Mouse (Mus musculus) midbrain, embryonic 10.5 days (tissue): Measurements from ENCODE around the gene Isg20l2. TPM values are rescaled to one million over a fixed set of nuclear protein-coding genes. Genes with fewer than 3 reads are reported as not detected.

Experiments
- DNase-seq: peaks from one replicate; pipeline ENCODE4 v3.0.0-alpha.2; 2017; ENCODE audit warnings: low spot score
- H3K27ac ChIP-seq: fragments of 300-500 bp; sonication (generic); replicated peaks from 2 replicates; pipeline ENCODE4 v1.5.1; 2016; ENCODE audit warnings: mild to moderate bottlenecking
- H3K27me3 ChIP-seq: fragments of 300-500 bp; sonication (generic); 2 replicates; pipeline ENCODE4 v1.6.1; 2016; ENCODE audit warnings: low read depth, mild to moderate bottlenecking; ENCODE audit not compliant: poor library complexity, severe bottlenecking
- H3K36me3 ChIP-seq: fragments of 300-500 bp; sonication (generic); 2 replicates; pipeline ENCODE4 v1.6.1; 2016; ENCODE audit warnings: mild to moderate bottlenecking, moderate library complexity
- H3K4me1 ChIP-seq: fragments of 300-500 bp; sonication (generic); 2 replicates; pipeline ENCODE4 v1.6.1; 2016
- H3K4me3 ChIP-seq: fragments of 300-500 bp; sonication (generic); 2 replicates; pipeline ENCODE4 v1.5.1; 2016; ENCODE audit warnings: mild to moderate bottlenecking, moderate library complexity
- H3K9me3 ChIP-seq: fragments of 300-500 bp; sonication (generic); replicated peaks from 2 replicates; pipeline ENCODE4 v1.6.1; 2016; ENCODE audit warnings: mild to moderate bottlenecking
- WGBS: fragments of 180-500 bp; shearing (Covaris S2); methylation state at CpG from one replicate; pipeline ENCODE4 v1.1.7; 2016; 5-methylcytosine and 5-hydroxymethylcytosine counted together
- polyA plus RNA-seq: library from polyadenylated mRNA; unstranded; fragments of >200 nt; fragmentation: Nextera tagmentation; extraction: Ambion mirVana; gene quantifications from 2 replicates; pipeline ENCODE4 v1.2.1, GENCODE M21; 2016

Gene Isg20l2
- polyA plus RNA-seq, 1 experiment from 2014 or later: 81.9 TPM

- Histone ChIP-seq H3K4me3 (peak overlapping the region; percentile 50), H3K4me1 (peaks cover 89% of the 10 kb centered on the region)
- DNase-seq: peak; percentile 65
These were observed 55.6 kb downstream of the Isg20l2 start for GRCm38 (mm10) chr3:87985505-87986320.

GRCm38 (mm10) chr3:87986868-87987267, 56.8 kb downstream of the Isg20l2 start:
- DNase-seq: peak; percentile 99
- H3K27ac ChIP-seq: peak overlapping the region; percentile 84
- 1% methylated on average over 17 of the region's 17 CpGs for whole genome bisulfite sequencing
- peak overlapping the region; percentile 50 for H3K4me3 ChIP-seq
- H3K36me3 ChIP-seq: peaks cover under 1% of the 10 kb centered on the region; the same call in 1 of the 2 replicates
- H3K9me3 ChIP-seq: no peaks in the 10 kb centered on the region
- peaks cover 81% of the 10 kb centered on the region for H3K4me1 ChIP-seq
- peaks cover 47% of the 10 kb centered on the region for H3K27me3 ChIP-seq

More at GRCm38 (mm10) chr3:87985505-87986320, 55.6 kb downstream of the Isg20l2 start:
- WGBS: 50% methylated on average over 12 of the region's 12 CpGs
- peaks cover 35% of the 10 kb centered on the region for H3K27me3 ChIP-seq
- H3K27ac ChIP-seq: peak overlapping the region; percentile 84
- no peaks in the 10 kb centered on the region for H3K9me3 ChIP-seq
- H3K36me3 ChIP-seq: peaks cover 11% of the 10 kb centered on the region; the same call in 1 of the 2 replicates

GRCm38 (mm10) chr3:87987633-87988032, 57.5 kb downstream of the Isg20l2 start:
- peak overlapping the region; percentile 50 for H3K4me3 ChIP-seq
- no peaks in the 10 kb centered on the region for H3K9me3 ChIP-seq
- WGBS: under 1% methylated on average over 15 of the region's 15 CpGs
- peak overlapping the region; percentile 84 for H3K27ac ChIP-seq
- peak; percentile 78 for DNase-seq
- no peaks in the 10 kb centered on the region for H3K36me3 ChIP-seq
- H3K27me3 ChIP-seq: peaks cover 54% of the 10 kb centered on the region
- peaks cover 79% of the 10 kb centered on the region for H3K4me1 ChIP-seq

DNA sequence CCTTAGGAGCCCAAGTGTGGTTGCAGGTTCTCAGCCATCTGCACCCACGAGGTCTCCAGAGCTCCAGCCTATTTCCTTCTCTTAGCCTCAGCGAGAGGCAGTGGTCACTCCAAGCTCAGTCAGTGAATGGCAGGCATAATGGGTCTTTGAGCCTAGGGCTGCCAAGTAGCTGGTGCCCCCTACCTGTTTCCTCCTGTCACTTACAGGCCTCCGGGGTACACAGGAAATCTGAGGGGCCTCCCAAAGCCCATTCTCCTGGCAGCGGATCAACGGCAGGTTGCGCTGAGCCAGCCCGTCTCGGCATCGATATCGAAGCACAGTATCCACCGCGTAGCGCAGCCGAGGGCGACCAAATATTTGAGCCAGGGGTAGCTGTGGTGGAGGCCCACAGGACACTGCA, 58.0 kb downstream of the Isg20l2 start:
- H3K4me3 ChIP-seq: peak overlapping the region; percentile 50
- peak overlapping the region; percentile 84 for H3K27ac ChIP-seq
- no peaks in the 10 kb centered on the region for H3K9me3 ChIP-seq
- no peak for DNase-seq
- H3K27me3 ChIP-seq: peaks cover 59% of the 10 kb centered on the region
- no peaks in the 10 kb centered on the region for H3K36me3 ChIP-seq
- 7% methylated on average over 15 of the region's 15 CpGs for WGBS
- peaks cover 79% of the 10 kb centered on the region for H3K4me1 ChIP-seq

DNA sequence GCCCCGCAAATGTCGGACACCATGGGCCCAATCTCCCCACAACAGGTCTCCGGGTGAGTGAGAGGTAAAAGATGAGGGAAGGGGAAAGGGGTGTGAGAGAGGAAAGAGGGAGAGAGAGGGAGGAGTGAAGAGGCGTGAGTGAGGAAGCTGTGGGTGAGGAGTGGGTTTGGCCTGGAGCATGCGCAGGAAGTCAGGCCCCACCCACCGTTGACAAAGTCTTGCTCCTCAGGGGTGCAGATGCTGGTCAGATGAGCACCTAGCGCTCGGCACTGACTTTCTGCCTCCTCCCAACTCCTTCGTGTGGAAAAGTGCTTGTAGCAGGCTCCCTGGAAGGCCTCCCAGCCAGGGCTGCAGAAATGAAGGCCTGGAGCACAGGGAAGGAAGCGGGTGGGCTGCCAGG, 59.8 kb downstream of the Isg20l2 start:
- H3K27ac ChIP-seq: peak overlapping the region; percentile 17; the same call in 1 of the 2 replicates
- DNase-seq: no peak
- 36% methylated on average over 10 of the region's 10 CpGs for WGBS
- H3K4me1 ChIP-seq: peaks cover 67% of the 10 kb centered on the region
- peaks cover 77% of the 10 kb centered on the region for H3K27me3 ChIP-seq
- no peaks in the 10 kb centered on the region for H3K9me3 ChIP-seq
- no peaks in the 10 kb centered on the region for H3K36me3 ChIP-seq
- no peak overlapping the region for H3K4me3 ChIP-seq

Other genes with a start within 250 kb of the Isg20l2 start
- 0.39 and 0.51 TPM in 2 replicates for gene Lrrc71, start 181.7 kb upstream of the Isg20l2 start, polyA plus RNA-seq
- 4.9 and 5.1 TPM in 2 replicates for gene Ntrk1, start 135.2 kb upstream of the Isg20l2 start, polyA plus RNA-seq
- gene Insrr, start 133.4 kb upstream of the Isg20l2 start, polyA plus RNA-seq: 0.78 and 0.89 TPM in 2 replicates
- 12.3 and 14.7 TPM in 2 replicates for gene Pear1, start 106.0 kb upstream of the Isg20l2 start, polyA plus RNA-seq
- gene Sh2d2a, start 83.6 kb upstream of the Isg20l2 start, polyA plus RNA-seq: 0.06 and 0.11 TPM in 2 replicates
- gene Prcc, start 44.7 kb upstream of the Isg20l2 start, polyA plus RNA-seq: 18.6 and 19.1 TPM in 2 replicates
- gene Hdgf, start 24.0 kb upstream of the Isg20l2 start, polyA plus RNA-seq: 176 and 213 TPM in 2 replicates
- gene Mrpl24, start 10.8 kb upstream of the Isg20l2 start, polyA plus RNA-seq: 78.3 and 81.6 TPM in 2 replicates
- 18.6 and 21.6 TPM in 2 replicates for gene Rrnad1, start 403 bp downstream of the Isg20l2 start, polyA plus RNA-seq
- 562 and 684 TPM in 2 replicates for gene Crabp2, start 18.4 kb downstream of the Isg20l2 start, polyA plus RNA-seq
- 125 and 158 TPM in 2 replicates for gene Nes, start 40.8 kb downstream of the Isg20l2 start, polyA plus RNA-seq
- gene Bcan, start 69.9 kb downstream of the Isg20l2 start, polyA plus RNA-seq: 0.41 and 0.86 TPM in 2 replicates
- gene Hapln2, start 97.3 kb downstream of the Isg20l2 start, polyA plus RNA-seq: 0.10 TPM in 1 of 2 replicates, not detected in the other
- gene Gpatch4, start 112.8 kb downstream of the Isg20l2 start, polyA plus RNA-seq: 41.7 and 47.0 TPM in 2 replicates
- gene Naxe, start 128.2 kb downstream of the Isg20l2 start, polyA plus RNA-seq: 126 and 138 TPM in 2 replicates
- gene Ttc24, start 148.0 kb downstream of the Isg20l2 start, polyA plus RNA-seq: not detected in 2 replicates
- gene Iqgap3, start 151.7 kb downstream of the Isg20l2 start, polyA plus RNA-seq: 22.6 and 24.6 TPM in 2 replicates
- 8.2 and 11.0 TPM in 2 replicates for gene Mef2d, start 212.1 kb downstream of the Isg20l2 start, polyA plus RNA-seq